Mouse (Mus musculus): Measurements from ENCODE around the gene Nccrp1.
"Not testable (repeated sequence)": the region's sequence is repeated elsewhere in the genome, so short reads cannot be mapped to it uniquely, and the experiment has no call there.

- not testable (repeated sequence) for TF ChIP-seq CTCF, POLR2A (IDR thresholded peaks at IDR 0.05; ENCODE audit: extremely low read depth, insufficient read depth, low read length)
These were observed 37.9 kb downstream of the Nccrp1 start for GRCm38 (mm10) chr7:28509121-28509520.

Data from cortical plate, adult 2 months (tissue).